Mouse (Mus musculus) kidney, postnatal 0 days (tissue): ENCODE data around the gene Col15a1. TPM values are rescaled to one million over a fixed set of nuclear protein-coding genes. Genes with fewer than 3 reads are reported as not detected.
A peak's percentile ranks its signal among the peaks of the same experiment; 100 is the strongest.

ENCODE experiments used
- ATAC-seq: fragments of 200-750 bp; cut with Nextera tagmentation; replicated peaks from 2 replicates; pipeline ENCODE4 v1.8.0; 2017; ENCODE audit warnings: low read depth, moderate number of reproducible peaks, moderate TSS enrichment, moderate library complexity; ENCODE audit not compliant: low FRiP score
- DNase-seq: peaks from one replicate; pipeline ENCODE4 v3.0.0-alpha.2; 2016; ENCODE audit warnings: low spot score
- H3K27ac ChIP-seq: fragments of 300-500 bp; sonication (generic); 2 replicates; pipeline ENCODE4 v1.5.1; 2014; ENCODE audit warnings: mild to moderate bottlenecking
- H3K27me3 ChIP-seq: fragments of 300-500 bp; sonication (generic); 2 replicates; pipeline ENCODE4 v1.6.1; 2014; ENCODE audit warnings: low read length, mixed read lengths; ENCODE audit not compliant: insufficient read depth
- H3K36me3 ChIP-seq: fragments of 300-500 bp; sonication (generic); 2 replicates; pipeline ENCODE4 v1.6.1; 2014; ENCODE audit warnings: low read length, mixed read lengths; ENCODE audit not compliant: insufficient read depth
- H3K4me1 ChIP-seq: fragments of 300-500 bp; sonication (generic); replicated peaks from 2 replicates; pipeline ENCODE4 v1.6.1; 2014; ENCODE audit warnings: antibody characterized with exemption, low read length, mixed read lengths; ENCODE audit not compliant: insufficient read depth
- H3K4me2 ChIP-seq: fragments of 300-500 bp; sonication (generic); 2 replicates; pipeline ENCODE4 v1.6.1; 2014; ENCODE audit warnings: mild to moderate bottlenecking, low read length, moderate library complexity, mixed read lengths
- H3K4me3 ChIP-seq: fragments of 300-500 bp; sonication (generic); replicated peaks from 2 replicates; pipeline ENCODE4 v1.5.1; 2014; ENCODE audit warnings: low read depth, low read length
- H3K9ac ChIP-seq: fragments of 300-500 bp; sonication (generic); 2 replicates; pipeline ENCODE4 v1.6.1; 2014; ENCODE audit warnings: low read depth, low read length
- H3K9me3 ChIP-seq: fragments of 300-500 bp; sonication (generic); replicated peaks from 2 replicates; pipeline ENCODE4 v1.6.1; 2016; ENCODE audit warnings: low read length, inconsistent platforms, mixed read lengths
- CTCF ChIP-seq: IDR thresholded peaks from 2 replicates; pipeline ENCODE4 v1.5.1; 2016; ENCODE audit warnings: antibody characterized with exemption, low read depth, mild to moderate bottlenecking, moderate library complexity
- WGBS: fragments of 180-500 bp; shearing (Covaris S2); extraction: QIAGEN DNeasy Blood & Tissue Kit; methylation state at CpG from one replicate; pipeline ENCODE4 v1.1.7; 2014; 5-methylcytosine and 5-hydroxymethylcytosine counted together
- polyA plus RNA-seq: library from polyadenylated mRNA; unstranded; fragments of >200 nt; fragmentation: Nextera tagmentation; extraction: Ambion mirVana; gene quantifications from 2 replicates; pipeline ENCODE4 v1.2.1, GENCODE M21; 2015

Col15a1 gene
- polyA plus RNA-seq, 1 experiment from 2014 or later: 46.5 TPM

DNA sequence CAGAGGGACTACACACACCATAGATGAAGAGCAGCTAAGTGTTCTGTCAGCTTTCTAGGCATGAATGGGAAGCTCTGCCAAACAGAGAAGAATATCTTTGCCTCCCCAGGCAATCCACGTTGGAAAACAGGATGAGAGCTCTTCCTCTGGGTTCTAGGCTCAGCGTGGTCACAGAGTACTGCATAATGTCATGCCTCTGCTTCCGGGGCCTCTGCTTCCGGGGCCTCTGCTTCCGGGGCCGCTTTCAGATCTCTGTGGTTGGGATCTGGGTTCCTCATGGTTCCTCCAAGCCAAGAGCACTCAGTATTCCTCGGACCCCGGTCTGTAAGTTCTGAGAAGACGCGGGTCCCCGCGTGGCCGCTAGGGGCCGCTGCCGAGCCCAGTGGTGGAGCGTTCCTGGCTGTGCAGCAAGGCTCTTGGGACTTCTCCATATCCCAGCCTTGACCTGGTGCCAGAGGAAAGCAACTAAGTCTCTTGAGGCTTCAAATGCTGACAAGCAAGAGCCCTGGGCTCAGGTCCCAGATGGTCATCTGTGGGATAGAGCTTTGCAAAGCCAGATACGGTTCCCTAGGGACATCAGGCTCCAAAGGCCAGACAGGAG, 26.8 kb downstream of the Col15a1 start:
- Histone ChIP-seq H3K4me3 (no peak overlapping the region), H3K9ac (no peak overlapping the region), H3K36me3 (no peaks in the 10 kb centered on the region), H3K27me3 (no peaks in the 10 kb centered on the region), H3K27ac (no peak overlapping the region), H3K9me3 (no peaks in the 10 kb centered on the region), H3K4me2 (no peak overlapping the region), H3K4me1 (peaks cover 3% of the 10 kb centered on the region; the same call in 1 of the 2 replicates)
- peak; percentile 80 for DNase-seq
- ATAC-seq: peak; percentile 65
- WGBS: 22% methylated on average over 17 of the region's 17 CpGs
- peak; percentile 91 for TF ChIP-seq CTCF

GRCm38 (mm10) chr4:47235312-47235711, 27.4 kb downstream of the Col15a1 start:
- no peak; the same call in 1 of the 2 replicates for ATAC-seq
- no peak overlapping the region for H3K27ac ChIP-seq
- WGBS: 52% methylated on average over 3 of the region's 3 CpGs

GRCm38 (mm10) chr4:47236104-47236503, 28.1 kb downstream of the Col15a1 start:
- DNase-seq: no peak
- Histone ChIP-seq H3K4me3 (no peak overlapping the region), H3K27me3 (no peaks in the 10 kb centered on the region), H3K4me1 (peaks cover 3% of the 10 kb centered on the region; the same call in 1 of the 2 replicates), H3K27ac (no peak overlapping the region), H3K9me3 (no peaks in the 10 kb centered on the region), H3K36me3 (no peaks in the 10 kb centered on the region), H3K4me2 (no peak overlapping the region), H3K9ac (no peak overlapping the region)
- 83% methylated on average over 7 of the region's 7 CpGs for WGBS
- no peak for ATAC-seq
- TF ChIP-seq CTCF: no peak

More at GRCm38 (mm10) chr4:47235312-47235711, 27.4 kb downstream of the Col15a1 start:
- Histone ChIP-seq H3K4me2 (no peak overlapping the region), H3K4me1 (peaks cover 3% of the 10 kb centered on the region; the same call in 1 of the 2 replicates), H3K9ac (no peak overlapping the region), H3K9me3 (no peaks in the 10 kb centered on the region), H3K27me3 (no peaks in the 10 kb centered on the region), H3K36me3 (no peaks in the 10 kb centered on the region), H3K4me3 (no peak overlapping the region)
- DNase-seq: no peak
- no peak for TF ChIP-seq CTCF

DNA sequence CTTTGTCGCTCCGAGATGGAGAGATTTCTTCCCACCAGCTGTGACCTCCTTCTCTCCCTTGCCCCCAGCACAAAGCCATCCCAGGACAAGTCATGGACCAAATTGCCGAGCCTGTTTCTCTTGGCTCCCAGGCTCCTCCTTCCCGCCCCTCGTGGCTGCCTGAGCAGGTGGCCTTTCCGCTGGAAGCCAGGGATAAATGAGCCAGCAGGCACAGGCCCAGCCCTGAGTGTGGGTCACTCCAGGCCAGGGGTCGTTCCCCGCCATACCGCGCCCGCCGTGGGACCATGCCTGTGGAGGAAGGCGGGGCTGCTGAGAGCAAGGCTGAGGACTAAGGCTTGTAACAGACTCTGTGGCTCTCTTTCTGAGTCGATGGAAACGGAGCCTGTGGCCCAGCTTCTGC, 29.3 kb downstream of the Col15a1 start:
- DNase-seq: no peak
- Histone ChIP-seq H3K27me3 (no peaks in the 10 kb centered on the region), H3K4me2 (no peak overlapping the region), H3K4me1 (peaks cover 3% of the 10 kb centered on the region; the same call in 1 of the 2 replicates), H3K36me3 (no peaks in the 10 kb centered on the region), H3K4me3 (no peak overlapping the region), H3K9me3 (no peaks in the 10 kb centered on the region), H3K27ac (no peak overlapping the region), H3K9ac (no peak overlapping the region)
- no peak for TF ChIP-seq CTCF
- WGBS: 34% methylated on average over 15 of the region's 15 CpGs
- no peak for ATAC-seq

GRCm38 (mm10) chr4:47239114-47239513, 31.2 kb downstream of the Col15a1 start:
- ATAC-seq (no peak), DNase-seq (no peak)
- H3K27me3 ChIP-seq: no peaks in the 10 kb centered on the region
- no peak overlapping the region for H3K9ac ChIP-seq
- H3K36me3 ChIP-seq: no peaks in the 10 kb centered on the region
- no peak for TF ChIP-seq CTCF
- no peak overlapping the region for H3K4me3 ChIP-seq
- H3K9me3 ChIP-seq: no peaks in the 10 kb centered on the region
- no peak overlapping the region for H3K4me2 ChIP-seq
- no peak overlapping the region for H3K27ac ChIP-seq
- peaks cover 3% of the 10 kb centered on the region; the same call in 1 of the 2 replicates for H3K4me1 ChIP-seq
- WGBS: 77% methylated on average over 6 of the region's 6 CpGs

DNA sequence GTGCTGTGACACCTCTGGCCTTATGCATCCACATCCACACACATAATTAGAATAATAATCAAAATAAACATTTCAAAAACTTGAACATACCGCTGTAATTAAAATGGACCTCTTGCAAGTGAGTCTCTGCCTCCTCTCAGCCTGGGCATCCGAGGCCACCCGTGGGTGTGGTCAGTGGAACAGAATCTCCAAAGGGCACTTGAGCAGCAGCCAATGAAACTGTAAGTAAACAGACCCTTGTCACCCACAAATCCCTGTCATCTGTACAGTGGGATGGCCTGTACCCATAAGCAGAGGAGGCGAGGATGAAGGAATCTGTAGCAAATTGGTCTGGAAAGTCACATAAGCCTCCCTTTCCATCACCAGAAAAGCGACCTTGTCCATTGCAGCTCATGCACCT, 32.9 kb downstream of the Col15a1 start:
- H3K9ac ChIP-seq: no peak overlapping the region
- H3K27me3 ChIP-seq: no peaks in the 10 kb centered on the region
- H3K9me3 ChIP-seq: no peaks in the 10 kb centered on the region
- H3K27ac ChIP-seq: no peak overlapping the region
- H3K4me1 ChIP-seq: no peaks in the 10 kb centered on the region
- 77% methylated on average over 5 of the region's 5 CpGs for WGBS
- H3K36me3 ChIP-seq: no peaks in the 10 kb centered on the region
- H3K4me3 ChIP-seq: no peak overlapping the region
- H3K4me2 ChIP-seq: no peak overlapping the region
- DNase-seq (no peak), ATAC-seq (no peak)
- no peak for TF ChIP-seq CTCF

- TF ChIP-seq CTCF: no peak
- Histone ChIP-seq H3K9ac (no peak overlapping the region), H3K4me3 (no peak overlapping the region), H3K27me3 (no peaks in the 10 kb centered on the region), H3K4me1 (no peaks in the 10 kb centered on the region), H3K36me3 (no peaks in the 10 kb centered on the region), H3K27ac (no peak overlapping the region), H3K9me3 (no peaks in the 10 kb centered on the region), H3K4me2 (no peak overlapping the region)
- 76% methylated on average over 4 of the region's 4 CpGs for WGBS
- DNase-seq (no peak), ATAC-seq (no peak)
Observed at GRCm38 (mm10) chr4:47242127-47242526, 34.2 kb downstream of the Col15a1 start.
